Mouse (Mus musculus) MEL (cell line): ENCODE measurements around the gene Asxl2. TPM values are rescaled to one million over a fixed set of nuclear protein-coding genes. Genes with fewer than 3 reads are reported as not detected.

Experiments used
- DNase-seq: peaks from one replicate; pipeline ENCODE4 v3.0.0; 2011; ENCODE audit warnings: low read depth, low spot score
- H3K27ac ChIP-seq: 2 replicates; pipeline ENCODE4 v1.5.1; 2012; ENCODE audit warnings: low read depth, mild to moderate bottlenecking, control low read depth, low read length, moderate library complexity; ENCODE audit not compliant: control insufficient read depth
- H3K27me3 ChIP-seq, 2 experiments: fragments of 150-350 bp in 1 of 2; sonication (generic) in 1 of 2; 2 replicates each; pipeline ENCODE4 v1.6.1; 2012; ENCODE audit warnings: low read length in 2 of 2, mild to moderate bottlenecking in 2 of 2, improper control_type of control experiment in 1 of 2, moderate library complexity in 1 of 2; ENCODE audit not compliant: insufficient read depth in 2 of 2, control insufficient read depth in 1 of 2
- H3K36me3 ChIP-seq, 2 experiments: 2 replicates each; pipeline ENCODE4 v1.6.1; 2012 to 2014; ENCODE audit warnings: low read length in 2 of 2, improper control_type of control experiment in 1 of 2, inconsistent platforms in 1 of 2, mild to moderate bottlenecking in 1 of 2; ENCODE audit not compliant: insufficient read depth in 2 of 2, control insufficient read depth in 1 of 2
- H3K4me1 ChIP-seq, 2 experiments: fragments of 150-350 bp in 1 of 2; sonication (generic) in 1 of 2; 2 replicates each; pipeline ENCODE4 v1.6.1; 2012; ENCODE audit warnings: low read length in 2 of 2, improper control_type of control experiment in 1 of 2, mild to moderate bottlenecking in 1 of 2; ENCODE audit not compliant: insufficient read depth in 2 of 2, control insufficient read depth in 1 of 2
- H3K4me3 ChIP-seq, 2 experiments: fragments of 150-350 bp in 1 of 2; sonication (generic) in 1 of 2; 2 replicates each; pipeline ENCODE4 v1.5.1; 2012; ENCODE audit warnings: low read depth in 2 of 2, low read length in 2 of 2, mild to moderate bottlenecking in 2 of 2, moderate library complexity in 2 of 2, control low read depth in 1 of 2, improper control_type of control experiment in 1 of 2; ENCODE audit not compliant: control insufficient read depth in 1 of 2, insufficient read depth in 1 of 2
- H3K79me2 ChIP-seq: 2 replicates; pipeline ENCODE4 v1.6.1; 2012; ENCODE audit warnings: mild to moderate bottlenecking, low read length, moderate library complexity; ENCODE audit not compliant: control insufficient read depth, poor library complexity, insufficient read depth
- H3K9ac ChIP-seq: 2 replicates; pipeline ENCODE4 v1.6.1; 2012; ENCODE audit warnings: low read depth, mild to moderate bottlenecking, control low read depth, low read length, moderate library complexity; ENCODE audit not compliant: control insufficient read depth, poor library complexity, severe bottlenecking
- H3K9me3 ChIP-seq: fragments of 150-350 bp; sonication (generic); replicated peaks from 2 replicates; pipeline ENCODE4 v1.6.1; 2012; ENCODE audit warnings: mild to moderate bottlenecking, low read length, improper control_type of control experiment, moderate library complexity; ENCODE audit not compliant: insufficient read depth
- BHLHE40 ChIP-seq: IDR thresholded peaks from 2 replicates; pipeline ENCODE4 v1.6.1; 2012; ENCODE audit warnings: low read depth, mild to moderate bottlenecking, inconsistent platforms, low read length, improper control_type of control experiment, borderline replicate concordance
- CHD1 ChIP-seq: IDR thresholded peaks from 2 replicates; pipeline ENCODE4 v1.6.1; 2012; ENCODE audit warnings: low read depth, mild to moderate bottlenecking, inconsistent platforms, low read length, improper control_type of control experiment
- EP300 ChIP-seq, 2 experiments: IDR thresholded peaks; 2 replicates each; pipeline ENCODE4 v1.6.1; 2011; ENCODE audit warnings: improper control_type of control experiment in 2 of 2, low read length in 2 of 2, low read depth in 1 of 2, mild to moderate bottlenecking in 1 of 2
- ETS1 ChIP-seq: IDR thresholded peaks from 2 replicates; pipeline ENCODE4 v1.6.1; 2012; ENCODE audit warnings: low read depth, mild to moderate bottlenecking, inconsistent platforms, low read length, improper control_type of control experiment, moderate library complexity
- GABPA ChIP-seq: IDR thresholded peaks from 2 replicates; pipeline ENCODE4 v1.6.1; 2012; ENCODE audit warnings: low read depth, mild to moderate bottlenecking, inconsistent platforms, low read length, improper control_type of control experiment, moderate library complexity
- GATA1 ChIP-seq: IDR thresholded peaks from 2 replicates; pipeline ENCODE4 v1.6.1; 2011; ENCODE audit warnings: low read depth, low read length, improper control_type of control experiment
- HCFC1 ChIP-seq: IDR thresholded peaks from 2 replicates; pipeline ENCODE4 v1.6.1; 2012; ENCODE audit warnings: low read depth, mild to moderate bottlenecking, inconsistent platforms, low read length, improper control_type of control experiment, moderate library complexity
- MAX ChIP-seq: IDR thresholded peaks from 2 replicates; pipeline ENCODE4 v1.6.1; 2011; ENCODE audit warnings: low read length, improper control_type of control experiment
- MXI1 ChIP-seq: IDR thresholded peaks from 2 replicates; pipeline ENCODE4 v1.6.1; 2011; ENCODE audit warnings: mild to moderate bottlenecking, low read depth, low read length, improper control_type of control experiment
- MYC ChIP-seq: IDR thresholded peaks from 2 replicates; pipeline ENCODE4 v1.6.1; 2011; ENCODE audit warnings: low read depth, mild to moderate bottlenecking, low read length, improper control_type of control experiment, moderate library complexity
- NELFE ChIP-seq: IDR thresholded peaks from 2 replicates; pipeline ENCODE4 v1.6.1; 2011; ENCODE audit warnings: low read depth, low read length, improper control_type of control experiment
- NRF1 ChIP-seq: IDR thresholded peaks from 2 replicates; pipeline ENCODE4 v1.6.1; 2014; ENCODE audit warnings: low read depth, mild to moderate bottlenecking, inconsistent platforms, low read length, improper control_type of control experiment, moderate library complexity; ENCODE audit not compliant: poor library complexity, insufficient read depth, severe bottlenecking
- POLR2A ChIP-seq, 2 experiments: IDR thresholded peaks; 2 replicates each; pipeline ENCODE4 v1.6.1; 2011 to 2012; ENCODE audit warnings: low read length in 2 of 2, mild to moderate bottlenecking in 2 of 2, control low read depth in 1 of 2, improper control_type of control experiment in 1 of 2, low read depth in 1 of 2, moderate library complexity in 1 of 2; ENCODE audit not compliant: control insufficient read depth in 1 of 2, insufficient read depth in 1 of 2, poor library complexity in 1 of 2
- POLR2AphosphoS2 ChIP-seq: IDR thresholded peaks from 2 replicates; pipeline ENCODE4 v1.6.1; 2011; ENCODE audit warnings: low read length, improper control_type of control experiment
- RAD21 ChIP-seq: IDR thresholded peaks from 2 replicates; pipeline ENCODE4 v1.6.1; 2011; ENCODE audit warnings: mild to moderate bottlenecking, low read depth, low read length, improper control_type of control experiment
- RCOR1 ChIP-seq: IDR thresholded peaks from 2 replicates; pipeline ENCODE4 v1.6.1; 2012; ENCODE audit warnings: low read depth, mild to moderate bottlenecking, inconsistent platforms, low read length, improper control_type of control experiment
- SIN3A ChIP-seq: IDR thresholded peaks from 2 replicates; pipeline ENCODE4 v1.6.1; 2012; ENCODE audit warnings: low read length, improper control_type of control experiment, inconsistent platforms
- SMC3 ChIP-seq: IDR thresholded peaks from 2 replicates; pipeline ENCODE4 v1.6.1; 2011; ENCODE audit warnings: low read depth, low read length, improper control_type of control experiment
- TBP ChIP-seq: IDR thresholded peaks from 2 replicates; pipeline ENCODE4 v1.8.0; 2011; ENCODE audit warnings: low read depth, low read length, improper control_type of control experiment
- TCF12 ChIP-seq: IDR thresholded peaks from 2 replicates; pipeline ENCODE4 v1.6.1; 2014; ENCODE audit warnings: low read depth, mild to moderate bottlenecking, inconsistent platforms, low read length, improper control_type of control experiment, moderate library complexity
- ZC3H11A ChIP-seq: IDR thresholded peaks from 2 replicates; pipeline ENCODE4 v1.6.1; 2012; ENCODE audit warnings: low read depth, mild to moderate bottlenecking, inconsistent platforms, low read length, improper control_type of control experiment
- ZKSCAN1 ChIP-seq: IDR thresholded peaks from 2 replicates; pipeline ENCODE4 v1.6.1; 2012; ENCODE audit warnings: low read depth, mild to moderate bottlenecking, inconsistent platforms, low read length, improper control_type of control experiment, moderate library complexity
- ZMIZ1 ChIP-seq: IDR thresholded peaks from 2 replicates; pipeline ENCODE4 v1.6.1; 2012; ENCODE audit warnings: low read depth, mild to moderate bottlenecking, inconsistent platforms, low read length, improper control_type of control experiment, moderate library complexity
- polyA plus RNA-seq, 2 experiments: library from polyadenylated mRNA; stranded (reverse) in 1 of 2; unstranded in 1 of 2; fragments of >175 nt in 1 of 2; fragments of >200 nt in 1 of 2; gene quantifications; 2 replicates each; pipeline versions ENCODE4 v1.2.1 to v1.2.4; 2012; ENCODE audit warnings: low replicate concordance in 2 of 2, low read depth in 1 of 2; ENCODE audit not compliant: insufficient read length in 2 of 2, insufficient read depth in 1 of 2, missing spikeins in 1 of 2
- total RNA-seq: library from RNA; depleted of rRNA; stranded (reverse); fragments of 300-350 nt; gene quantifications from 2 replicates; pipeline ENCODE4 v1.2.3, GENCODE M21; 2012

The Asxl2 gene
- total and polyA plus RNA-seq, 3 experiments: 18.8 to 62.0 (median 26.2) TPM

DNA sequence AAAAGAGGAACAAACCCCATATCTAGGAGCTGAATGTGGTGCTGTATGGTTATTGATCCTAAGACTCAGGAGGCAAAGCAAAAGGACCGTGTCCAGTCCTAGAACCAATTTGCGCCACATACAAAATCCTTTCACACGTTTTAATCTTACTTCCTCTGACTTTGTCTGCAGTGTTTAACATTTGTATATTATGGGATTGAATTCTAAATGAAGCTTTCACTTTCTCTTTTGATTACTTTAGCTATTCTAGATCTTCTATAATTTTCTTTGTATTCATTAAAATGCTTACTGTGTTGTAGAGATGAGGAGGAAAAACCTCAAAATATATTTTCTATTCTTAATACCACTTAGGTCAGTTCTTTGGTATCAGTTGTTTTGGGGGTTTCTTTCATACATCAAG lies 26.9 kb downstream of the Asxl2 start:
- Histone ChIP-seq H3K27me3 (no peaks in the 10 kb centered on the region), H3K79me2 (peaks cover 1% of the 10 kb centered on the region; the same call in 1 of the 2 replicates), H3K27ac (no peak overlapping the region), H3K36me3 (peaks cover 0 to 53% of the 10 kb centered on the region in 2 experiments), H3K4me1 (no peaks in the 10 kb centered on the region), H3K9me3 (no peaks in the 10 kb centered on the region), H3K9ac (no peak overlapping the region), H3K4me3 (no peak overlapping the region)
- TF ChIP-seq NELFE (no peak), POLR2AphosphoS2 (no peak), RCOR1 (no peak), ETS1 (no peak), POLR2A (IDR thresholded peaks at IDR 0.05; ENCODE audit: control insufficient read depth in 1 of 2, insufficient read depth in 1 of 2, low read depth in 1 of 2, low read length in 2 of 2, poor library complexity in 1 of 2) (no peak), TBP (no peak), ZC3H11A (no peak), ZMIZ1 (no peak), MXI1 (no peak), MYC (no peak), SIN3A (no peak), TCF12 (no peak), GABPA (no peak)
- DNase-seq: no peak

DNA sequence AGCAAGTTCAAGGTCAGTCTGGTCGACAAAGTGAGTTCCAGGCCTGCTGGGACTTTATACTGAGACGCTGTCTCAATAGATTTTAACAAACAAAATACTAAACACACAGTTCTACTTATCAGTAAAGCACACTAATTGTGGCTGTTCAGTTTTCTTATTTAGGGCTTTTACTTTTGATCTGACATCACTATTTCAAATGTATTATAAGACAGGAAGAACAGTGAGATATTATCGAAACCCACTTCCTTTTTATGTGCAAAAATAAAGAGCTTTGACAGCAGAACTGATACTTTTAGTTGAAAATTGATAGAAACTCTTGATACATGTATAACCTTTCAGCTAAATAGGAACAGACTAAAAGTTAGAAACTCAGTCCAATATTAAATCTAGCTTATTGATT lies 36.4 kb downstream of the Asxl2 start:
- peaks cover 25 to 53% of the 10 kb centered on the region in 2 experiments for H3K36me3 ChIP-seq
- no peak for TF ChIP-seq RAD21
- TF ChIP-seq MXI1: no peak
- no peak for TF ChIP-seq MAX
- TF ChIP-seq SIN3A: 0 out of 2 replicates have a peak, but pooled peaks have one; percentile 37
- TF ChIP-seq SMC3: no peak
- TF ChIP-seq GABPA: no peak
- TF ChIP-seq ETS1: peak; percentile 64
- peak; percentile 61; the same call in 1 of the 2 replicates for TF ChIP-seq GATA1
- no peak for TF ChIP-seq HCFC1
- no peak for TF ChIP-seq NRF1
- no peak for TF ChIP-seq NELFE
- TF ChIP-seq ZKSCAN1: no peak
- TF ChIP-seq CHD1: no peak
- no peak for TF ChIP-seq ZMIZ1
- no peak for TF ChIP-seq RCOR1
- TF ChIP-seq BHLHE40: no peak
- TF ChIP-seq EP300 (IDR thresholded peaks at IDR 0.05; ENCODE audit: low read depth in 1 of 2, low read length in 2 of 2): peak; percentile 38 to 65; a peak in 2 of 4 replicates

More for the DNA sequence above, 36.4 kb downstream of the Asxl2 start:
- Histone ChIP-seq H3K4me3 (no peak overlapping the region), H3K27me3 (no peaks in the 10 kb centered on the region), H3K9me3 (no peaks in the 10 kb centered on the region), H3K79me2 (no peaks in the 10 kb centered on the region; the same call in 1 of the 2 replicates), H3K4me1 (peaks cover 5 to 10% of the 10 kb centered on the region in 2 experiments), H3K27ac (peak overlapping the region; percentile 25; the same call in 1 of the 2 replicates), H3K9ac (no peak overlapping the region)
- peak; percentile 44 for DNase-seq
